Mouse (Mus musculus) CH12.LX (cell line): ENCODE data around the gene A030005K14Rik.

Experiments used
- BHLHE40 ChIP-seq: IDR thresholded peaks from 2 replicates; pipeline ENCODE4 v1.6.1; 2011; ENCODE audit warnings: mild to moderate bottlenecking, low read depth, low read length, improper control_type of control experiment
- CTCF ChIP-seq, 2 experiments: IDR thresholded peaks in 1 of 2; conservative IDR thresholded peaks in 1 of 2; 2 replicates each; pipeline ENCODE4 v1.5.1; 2011 to 2012; ENCODE audit warnings: low read depth in 2 of 2, low read length in 2 of 2, improper control_type of control experiment in 1 of 2, inconsistent platforms in 1 of 2, mild to moderate bottlenecking in 1 of 2, moderate library complexity in 1 of 2
- EP300 ChIP-seq: IDR thresholded peaks from 2 replicates; pipeline ENCODE4 v1.6.1; 2011; ENCODE audit warnings: low read length, improper control_type of control experiment
- IRF4 ChIP-seq: IDR thresholded peaks from 2 replicates; pipeline ENCODE4 v1.6.1; 2014; ENCODE audit warnings: low read depth, mild to moderate bottlenecking, inconsistent platforms, low read length, improper control_type of control experiment
- MAX ChIP-seq: IDR thresholded peaks from 2 replicates; pipeline ENCODE4 v1.6.1; 2011; ENCODE audit warnings: low read length, improper control_type of control experiment
- MEF2A ChIP-seq: IDR thresholded peaks from 2 replicates; pipeline ENCODE4 v1.6.1; 2014; ENCODE audit warnings: low read depth, mild to moderate bottlenecking, inconsistent platforms, low read length, improper control_type of control experiment, borderline replicate concordance
- MYC ChIP-seq: IDR thresholded peaks from 2 replicates; pipeline ENCODE4 v1.6.1; 2011; ENCODE audit warnings: low read depth, mild to moderate bottlenecking, improper control_type of control experiment, low read length
- TCF12 ChIP-seq: IDR thresholded peaks from 2 replicates; pipeline ENCODE4 v1.6.1; 2014; ENCODE audit warnings: low read depth, mild to moderate bottlenecking, inconsistent platforms, low read length, improper control_type of control experiment

GRCm38 (mm10) chr1:83042380-83042779, 16.8 kb downstream of the A030005K14Rik start, which contains the start of gene Krtap28-10:
- TF ChIP-seq MEF2A: no peak
- TF ChIP-seq EP300: no peak
- no peak for TF ChIP-seq CTCF (conservative IDR thresholded peaks at IDR 0.05 in 1 of 2, IDR thresholded peaks at IDR 0.05 in 1 of 2; ENCODE audit: low read depth in 2 of 2, low read length in 2 of 2)
- no peak for TF ChIP-seq IRF4
- TF ChIP-seq MYC: no peak
- TF ChIP-seq MAX: no peak
- TF ChIP-seq TCF12: no peak
- TF ChIP-seq BHLHE40: no peak
